Mouse (Mus musculus): ENCODE measurements around the gene Prkag2. TPM values are rescaled to one million over a fixed set of nuclear protein-coding genes. Genes with fewer than 3 reads are reported as not detected.

The Prkag2 gene
- total RNA-seq, 2 experiments from 2014 or later: 12.3 to 20.6 TPM

GRCm38 (mm10) chr5:24995576-24996100 is 104.8 kb downstream of the Prkag2 start:
- DNase-seq: peak; percentile 27

GRCm38 (mm10) chr5:24993190-24993589 is 107.3 kb downstream of the Prkag2 start:
- no peak for DNase-seq

GRCm38 (mm10) chr5:24991575-24991974 is 108.9 kb downstream of the Prkag2 start:
- DNase-seq: no peak

- DNase-seq: no peak
Observed at GRCm38 (mm10) chr5:24990460-24990859, 110.0 kb downstream of the Prkag2 start.

- no peak for DNase-seq
Observed at GRCm38 (mm10) chr5:24989683-24990082, 110.8 kb downstream of the Prkag2 start.

GRCm38 (mm10) chr5:24986956-24987355 is 113.5 kb downstream of the Prkag2 start:
- DNase-seq: no peak

- DNase-seq: no peak
Observed at GRCm38 (mm10) chr5:24986204-24986940, 114.1 kb downstream of the Prkag2 start.

GRCm38 (mm10) chr5:24985434-24986176 is 114.8 kb downstream of the Prkag2 start:
- DNase-seq: no peak

- no peak for DNase-seq
Observed at GRCm38 (mm10) chr5:24984157-24984556, 116.3 kb downstream of the Prkag2 start.

GRCm38 (mm10) chr5:24983539-24983938 is 116.9 kb downstream of the Prkag2 start:
- DNase-seq: peak; percentile 59

- no peak for DNase-seq
Observed at GRCm38 (mm10) chr5:24982258-24982657, 118.2 kb downstream of the Prkag2 start.

- no peak for DNase-seq
Observed at GRCm38 (mm10) chr5:24981765-24982164, 118.7 kb downstream of the Prkag2 start.

- DNase-seq: no peak
Observed at GRCm38 (mm10) chr5:24979968-24980345, 120.5 kb downstream of the Prkag2 start.

- no peak for DNase-seq
Observed at GRCm38 (mm10) chr5:24979312-24979967, 121.0 kb downstream of the Prkag2 start.

GRCm38 (mm10) chr5:24976907-24977306 is 123.5 kb downstream of the Prkag2 start:
- DNase-seq: no peak

GRCm38 (mm10) chr5:24976236-24976635 is 124.2 kb downstream of the Prkag2 start:
- DNase-seq: peak; percentile 44

- no peak for DNase-seq
Observed at GRCm38 (mm10) chr5:24975100-24975499, 125.3 kb downstream of the Prkag2 start.

GRCm38 (mm10) chr5:24973672-24974225 is 126.7 kb downstream of the Prkag2 start:
- DNase-seq: no peak

GRCm38 (mm10) chr5:24973228-24973627 is 127.2 kb downstream of the Prkag2 start:
- peak; percentile 55 for DNase-seq

GRCm38 (mm10) chr5:24970552-24971275 is 129.7 kb downstream of the Prkag2 start:
- DNase-seq: no peak

- DNase-seq: no peak
Observed at GRCm38 (mm10) chr5:24969241-24969880, 131.1 kb downstream of the Prkag2 start.
